Mouse (Mus musculus): ENCODE measurements at regions not wholly inside any gene's neighbourhood (a gene's known extent, or its start where the extent isn't known, plus 50 kb on each side); places are given as distances from the start of the nearest gene placed in this dataset.

DNA sequence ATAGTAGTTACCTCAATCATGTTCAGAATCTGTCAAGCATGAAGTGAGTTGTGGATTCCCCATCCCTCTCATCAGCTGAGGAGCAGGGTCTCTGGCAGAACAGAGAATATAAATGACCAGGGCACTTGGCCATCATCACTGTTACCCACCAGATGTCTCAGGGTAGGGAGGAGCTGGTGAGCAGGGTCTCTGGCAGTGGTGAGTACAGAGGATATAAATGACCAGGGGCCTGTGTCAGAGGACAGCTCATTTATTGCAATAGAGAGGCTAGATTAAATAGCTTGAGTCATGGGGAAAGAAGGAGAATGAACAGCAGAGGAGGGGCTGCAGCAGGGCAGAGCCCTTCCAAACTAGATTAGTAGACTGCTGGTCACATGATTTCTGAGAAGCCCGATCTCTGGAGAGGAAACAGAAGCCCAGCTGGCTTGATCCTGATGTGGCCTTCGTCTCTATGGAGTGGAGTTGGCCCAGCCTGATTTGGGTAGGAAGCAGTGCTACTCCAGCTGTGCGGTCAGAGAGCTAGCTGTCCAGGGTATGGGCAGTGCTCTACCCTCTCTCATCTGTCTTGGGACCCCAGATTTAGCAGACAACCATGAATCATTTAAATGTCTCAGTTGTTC lies 766.3 kb downstream of the Dach1 start:
- H3K27ac ChIP-seq (ENCODE audit: low read length), result no peak overlapping the region
- no peak overlapping the region for H3K4me3 ChIP-seq (replicated peaks; ENCODE audit: low read length)
- 48% methylated on average over 3 of the region's 3 CpGs for WGBS
- no peaks in the 10 kb centered on the region for H3K27me3 ChIP-seq (ENCODE audit: control insufficient read depth, insufficient read depth, low read length)
- no peaks in the 10 kb centered on the region for H3K9me3 ChIP-seq (replicated peaks; ENCODE audit: control insufficient read depth, low read length)
- no peak; the same call in 1 of the 2 replicates for ATAC-seq (ENCODE audit: insufficient read depth, low FRiP score)
- H3K36me3 ChIP-seq (ENCODE audit: control insufficient read depth, insufficient read depth, low read length), result no peaks in the 10 kb centered on the region
- H3K9ac ChIP-seq (ENCODE audit: low read length), result no peak overlapping the region
- no peak overlapping the region for H3K4me2 ChIP-seq (ENCODE audit: low read depth, low read length)
- H3K4me1 ChIP-seq (ENCODE audit: control insufficient read depth, insufficient read depth, low read length), result no peaks in the 10 kb centered on the region

DNA sequence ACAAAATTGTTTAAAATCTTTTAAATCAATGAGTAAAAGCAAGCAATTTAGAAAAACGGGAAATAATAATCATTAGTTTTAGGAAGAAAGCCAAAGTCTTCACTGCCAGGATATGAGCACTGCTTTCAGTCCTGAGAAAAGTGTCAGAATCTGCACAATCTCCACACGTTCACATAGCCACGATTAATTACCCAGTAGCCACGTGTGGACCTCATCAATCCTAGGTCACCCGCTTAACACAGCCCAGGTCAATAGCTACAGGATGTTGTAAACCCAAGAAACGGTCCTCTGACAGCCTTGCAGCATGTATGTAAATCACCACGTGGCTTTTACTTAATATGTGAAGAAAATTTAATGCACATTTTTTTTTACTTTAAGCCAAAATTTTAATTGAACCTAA lies 773.2 kb downstream of the Dach1 start:
- Histone ChIP-seq H3K36me3 (ENCODE audit: control insufficient read depth, insufficient read depth, low read length) (no peaks in the 10 kb centered on the region), H3K4me1 (ENCODE audit: control insufficient read depth, insufficient read depth, low read length) (no peaks in the 10 kb centered on the region), H3K9ac (ENCODE audit: low read length) (no peak overlapping the region), H3K9me3 (replicated peaks; ENCODE audit: control insufficient read depth, low read length) (no peaks in the 10 kb centered on the region), H3K27me3 (ENCODE audit: control insufficient read depth, insufficient read depth, low read length) (no peaks in the 10 kb centered on the region), H3K4me3 (replicated peaks; ENCODE audit: low read length) (no peak overlapping the region), H3K4me2 (ENCODE audit: low read depth, low read length) (no peak overlapping the region), H3K27ac (ENCODE audit: low read length) (no peak overlapping the region)
- 38% methylated on average over 7 of the region's 7 CpGs for WGBS
- ATAC-seq (ENCODE audit: insufficient read depth, low FRiP score), result no peak

DNA sequence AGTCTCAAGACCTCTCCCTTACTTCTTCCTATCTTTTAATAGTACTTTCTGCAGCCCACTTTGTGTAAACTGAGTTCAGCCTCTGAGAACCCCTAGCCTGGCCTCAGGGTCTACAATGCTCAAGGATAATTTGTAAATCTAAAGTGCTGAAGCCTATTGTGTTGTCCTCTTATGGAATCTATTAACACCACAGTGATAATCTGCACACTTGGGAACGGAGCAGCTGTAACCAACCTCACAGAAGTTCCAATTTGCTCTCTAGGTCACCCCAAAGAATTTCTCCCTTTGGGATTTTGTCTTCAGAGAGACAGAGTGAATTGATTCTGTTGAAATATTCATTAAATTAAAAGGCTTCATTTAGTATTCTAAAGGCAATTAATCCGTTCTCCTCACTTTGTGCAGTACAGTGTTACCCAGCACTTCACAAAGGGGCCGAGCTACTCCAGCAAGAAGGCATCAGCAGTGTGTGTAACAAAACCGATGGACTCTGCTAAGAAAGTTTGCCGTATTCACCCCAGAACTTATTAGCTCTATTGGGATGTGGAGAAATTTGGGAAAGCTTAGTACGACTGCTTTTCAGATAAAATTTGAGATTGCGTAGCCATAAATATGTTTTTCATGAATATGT lies 773.7 kb downstream of the Dach1 start:
- Histone ChIP-seq H3K9me3 (replicated peaks; ENCODE audit: control insufficient read depth, low read length) (no peaks in the 10 kb centered on the region), H3K4me1 (ENCODE audit: control insufficient read depth, insufficient read depth, low read length) (no peaks in the 10 kb centered on the region), H3K36me3 (ENCODE audit: control insufficient read depth, insufficient read depth, low read length) (no peaks in the 10 kb centered on the region), H3K4me3 (replicated peaks; ENCODE audit: low read length) (no peak overlapping the region), H3K27me3 (ENCODE audit: control insufficient read depth, insufficient read depth, low read length) (no peaks in the 10 kb centered on the region), H3K4me2 (ENCODE audit: low read depth, low read length) (no peak overlapping the region), H3K27ac (ENCODE audit: low read length) (no peak overlapping the region), H3K9ac (ENCODE audit: low read length) (no peak overlapping the region)
- ATAC-seq (ENCODE audit: insufficient read depth, low FRiP score), result no peak
- WGBS, result 75% methylated on average over 7 of the region's 7 CpGs

GRCm38 (mm10) chr14:97389005-97389404 lies 780.6 kb downstream of the Dach1 start:
- no peaks in the 10 kb centered on the region for H3K36me3 ChIP-seq (ENCODE audit: control insufficient read depth, insufficient read depth, low read length)
- H3K4me3 ChIP-seq (replicated peaks; ENCODE audit: low read length), result no peak overlapping the region
- no peak for ATAC-seq (ENCODE audit: insufficient read depth, low FRiP score)
- no peak overlapping the region for H3K9ac ChIP-seq (ENCODE audit: low read length)
- H3K4me1 ChIP-seq (ENCODE audit: control insufficient read depth, insufficient read depth, low read length), result no peaks in the 10 kb centered on the region
- H3K27ac ChIP-seq (ENCODE audit: low read length), result no peak overlapping the region
- H3K27me3 ChIP-seq (ENCODE audit: control insufficient read depth, insufficient read depth, low read length), result no peaks in the 10 kb centered on the region
- no peaks in the 10 kb centered on the region for H3K9me3 ChIP-seq (replicated peaks; ENCODE audit: control insufficient read depth, low read length)
- WGBS, result 46% methylated on average over 2 of the region's 2 CpGs
- H3K4me2 ChIP-seq (ENCODE audit: low read depth, low read length), result no peak overlapping the region

DNA sequence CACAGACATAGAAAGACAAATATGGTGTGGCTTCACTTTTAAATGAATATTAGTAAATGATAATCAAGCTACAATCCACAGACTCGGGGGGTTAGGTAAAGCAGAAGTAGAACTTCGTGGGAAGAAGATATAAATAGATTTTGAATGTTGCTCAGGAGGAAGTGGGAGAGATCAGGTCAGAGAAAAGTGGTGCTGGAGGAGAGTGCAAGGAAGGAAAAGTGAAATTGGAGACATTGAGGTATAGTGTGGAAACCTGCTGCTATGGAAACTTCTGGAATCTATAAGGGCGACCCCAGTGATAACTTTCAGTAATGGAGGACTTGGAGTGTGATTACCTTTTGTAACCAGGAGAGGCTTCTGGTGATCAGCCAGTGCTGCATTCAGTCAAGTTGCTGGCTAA lies 789.4 kb downstream of the Dach1 start:
- H3K9ac ChIP-seq (ENCODE audit: low read length), result no peak overlapping the region
- no peaks in the 10 kb centered on the region for H3K27me3 ChIP-seq (ENCODE audit: control insufficient read depth, insufficient read depth, low read length)
- no peaks in the 10 kb centered on the region for H3K9me3 ChIP-seq (replicated peaks; ENCODE audit: control insufficient read depth, low read length)
- H3K27ac ChIP-seq (ENCODE audit: low read length), result no peak overlapping the region
- no peaks in the 10 kb centered on the region for H3K36me3 ChIP-seq (ENCODE audit: control insufficient read depth, insufficient read depth, low read length)
- WGBS, result 65% methylated on average over 3 of the region's 3 CpGs
- ATAC-seq (ENCODE audit: insufficient read depth, low FRiP score), result no peak
- H3K4me1 ChIP-seq (ENCODE audit: control insufficient read depth, insufficient read depth, low read length), result no peaks in the 10 kb centered on the region
- no peak overlapping the region for H3K4me2 ChIP-seq (ENCODE audit: low read depth, low read length)
- no peak overlapping the region for H3K4me3 ChIP-seq (replicated peaks; ENCODE audit: low read length)

GRCm38 (mm10) chr14:97356915-97357314 lies 812.6 kb downstream of the Dach1 start:
- H3K27me3 ChIP-seq (ENCODE audit: control insufficient read depth, insufficient read depth, low read length), result no peaks in the 10 kb centered on the region
- no peaks in the 10 kb centered on the region for H3K36me3 ChIP-seq (ENCODE audit: control insufficient read depth, insufficient read depth, low read length)
- no peak overlapping the region for H3K4me3 ChIP-seq (replicated peaks; ENCODE audit: low read length)
- WGBS, result 80% methylated on average over 7 of the region's 7 CpGs
- no peak overlapping the region for H3K9ac ChIP-seq (ENCODE audit: low read length)
- no peaks in the 10 kb centered on the region for H3K4me1 ChIP-seq (ENCODE audit: control insufficient read depth, insufficient read depth, low read length)
- no peak overlapping the region for H3K4me2 ChIP-seq (ENCODE audit: low read depth, low read length)
- no peaks in the 10 kb centered on the region for H3K9me3 ChIP-seq (replicated peaks; ENCODE audit: control insufficient read depth, low read length)
- ATAC-seq (ENCODE audit: insufficient read depth, low FRiP score), result no peak
- no peak overlapping the region for H3K27ac ChIP-seq (ENCODE audit: low read length)

DNA sequence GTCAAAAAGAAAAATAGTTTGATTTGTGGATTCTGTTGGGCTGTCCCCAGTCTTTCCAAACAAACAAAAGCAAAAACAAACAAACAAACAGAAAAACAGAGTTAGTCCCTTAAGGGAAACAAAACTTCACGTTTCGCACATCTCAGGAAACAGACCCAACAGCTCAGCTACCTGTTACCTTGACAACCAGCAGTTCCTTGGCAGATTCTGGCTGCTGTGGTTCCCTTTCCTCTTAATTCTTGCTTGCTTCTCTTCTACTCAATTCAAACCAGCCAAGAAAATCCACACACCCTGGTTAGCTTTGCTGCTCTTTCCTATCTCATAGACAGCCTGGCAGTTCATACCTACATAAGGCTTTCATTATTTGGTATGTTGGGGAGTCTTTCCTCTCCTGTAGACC lies 821.6 kb downstream of the Dach1 start:
- no peak for ATAC-seq (ENCODE audit: insufficient read depth, low FRiP score)
- Histone ChIP-seq H3K4me1 (ENCODE audit: control insufficient read depth, insufficient read depth, low read length) (no peaks in the 10 kb centered on the region), H3K27ac (ENCODE audit: low read length) (no peak overlapping the region), H3K9ac (ENCODE audit: low read length) (no peak overlapping the region), H3K4me3 (replicated peaks; ENCODE audit: low read length) (no peak overlapping the region), H3K9me3 (replicated peaks; ENCODE audit: control insufficient read depth, low read length) (no peaks in the 10 kb centered on the region), H3K27me3 (ENCODE audit: control insufficient read depth, insufficient read depth, low read length) (no peaks in the 10 kb centered on the region), H3K36me3 (ENCODE audit: control insufficient read depth, insufficient read depth, low read length) (no peaks in the 10 kb centered on the region), H3K4me2 (ENCODE audit: low read depth, low read length) (no peak overlapping the region)
- 53% methylated on average over 2 of the region's 2 CpGs for WGBS

DNA sequence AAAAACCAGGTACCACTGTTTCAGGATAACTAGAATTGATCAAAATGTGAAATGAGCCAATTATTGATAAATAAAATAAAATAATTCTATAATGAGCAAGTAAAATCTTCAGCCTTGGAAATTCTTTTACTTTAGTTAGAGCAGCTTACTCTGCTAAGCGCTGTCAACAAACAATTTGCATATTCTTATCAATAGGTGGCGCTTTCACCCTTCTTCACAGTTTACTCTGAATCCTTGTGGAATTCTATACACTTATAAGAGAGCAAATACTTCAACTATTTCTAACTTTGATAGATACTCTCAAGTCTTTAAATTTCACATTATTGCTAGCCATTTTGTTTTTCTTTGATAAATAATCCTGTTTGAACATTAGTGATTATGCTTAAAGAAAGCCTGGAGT lies 812.5 kb upstream of the Klhl1 start:
- Histone ChIP-seq H3K4me3 (replicated peaks; ENCODE audit: low read length) (no peak overlapping the region), H3K4me2 (ENCODE audit: low read depth, low read length) (no peak overlapping the region), H3K27me3 (ENCODE audit: control insufficient read depth, insufficient read depth, low read length) (no peaks in the 10 kb centered on the region), H3K4me1 (ENCODE audit: control insufficient read depth, insufficient read depth, low read length) (no peaks in the 10 kb centered on the region), H3K9me3 (replicated peaks; ENCODE audit: control insufficient read depth, low read length) (no peaks in the 10 kb centered on the region), H3K27ac (ENCODE audit: low read length) (no peak overlapping the region), H3K36me3 (ENCODE audit: control insufficient read depth, insufficient read depth, low read length) (no peaks in the 10 kb centered on the region), H3K9ac (ENCODE audit: low read length) (no peak overlapping the region)
- WGBS, result 7% methylated on average over 2 of the region's 2 CpGs
- ATAC-seq (ENCODE audit: insufficient read depth, low FRiP score), result no peak

GRCm38 (mm10) chr14:97329979-97330378 lies 811.1 kb upstream of the Klhl1 start:
- Histone ChIP-seq H3K9ac (ENCODE audit: low read length) (no peak overlapping the region), H3K27me3 (ENCODE audit: control insufficient read depth, insufficient read depth, low read length) (no peaks in the 10 kb centered on the region), H3K9me3 (replicated peaks; ENCODE audit: control insufficient read depth, low read length) (no peaks in the 10 kb centered on the region), H3K4me3 (replicated peaks; ENCODE audit: low read length) (no peak overlapping the region), H3K4me1 (ENCODE audit: control insufficient read depth, insufficient read depth, low read length) (no peaks in the 10 kb centered on the region), H3K4me2 (ENCODE audit: low read depth, low read length) (no peak overlapping the region), H3K27ac (ENCODE audit: low read length) (no peak overlapping the region), H3K36me3 (ENCODE audit: control insufficient read depth, insufficient read depth, low read length) (no peaks in the 10 kb centered on the region)
- ATAC-seq (ENCODE audit: insufficient read depth, low FRiP score), result no peak
- WGBS, result 50% methylated on average over 3 of the region's 3 CpGs
